Mouse (Mus musculus) megakaryocyte, embryonic 14.5 days (primary cell): ENCODE data around the gene Sh3d21.

ENCODE experiments used
- FLI1 ChIP-seq: IDR thresholded peaks from 2 replicates; pipeline ENCODE4 v1.6.1; 2012; ENCODE audit warnings: low read length, inconsistent platforms, mixed read lengths
- GATA1 ChIP-seq: IDR thresholded peaks from 3 replicates; pipeline ENCODE4 v1.6.1; 2012; ENCODE audit warnings: mixed read lengths, low read length, inconsistent platforms, borderline replicate concordance

GRCm38 (mm10) chr4:126134236-126134635, 29.1 kb downstream of the Sh3d21 start:
- TF ChIP-seq FLI1 (no peak), GATA1 (no peak)
